Mouse (Mus musculus) heart, embryonic 11.5 days (tissue): ENCODE measurements around the gene Xab2. TPM values are rescaled to one million over a fixed set of nuclear protein-coding genes. Genes with fewer than 3 reads are reported as not detected.

Experiments used
- ATAC-seq: fragments of 200-750 bp; cut with Nextera tagmentation; replicated peaks from 2 replicates; pipeline ENCODE4 v1.8.0; 2017; ENCODE audit warnings: moderate library complexity; ENCODE audit not compliant: insufficient number of reproducible peaks, low FRiP score, low TSS enrichment
- H3K27ac ChIP-seq: fragments of 300-500 bp; sonication (generic); 2 replicates; pipeline ENCODE4 v1.5.1; 2014; ENCODE audit warnings: mild to moderate bottlenecking, low read depth, low read length
- H3K27me3 ChIP-seq: fragments of 300-500 bp; sonication (generic); 2 replicates; pipeline ENCODE4 v1.6.1; 2014; ENCODE audit warnings: mild to moderate bottlenecking, low read length, mixed read lengths; ENCODE audit not compliant: control insufficient read depth, insufficient read depth
- H3K36me3 ChIP-seq: fragments of 300-500 bp; sonication (generic); 2 replicates; pipeline ENCODE4 v1.6.1; 2014; ENCODE audit warnings: mild to moderate bottlenecking, low read length, moderate library complexity, mixed read lengths; ENCODE audit not compliant: control insufficient read depth, insufficient read depth
- H3K4me1 ChIP-seq: fragments of 300-500 bp; sonication (generic); 2 replicates; pipeline ENCODE4 v1.6.1; 2014; ENCODE audit warnings: low read length; ENCODE audit not compliant: control insufficient read depth, insufficient read depth
- H3K4me2 ChIP-seq: fragments of 300-500 bp; sonication (generic); 2 replicates; pipeline ENCODE4 v1.6.1; 2014; ENCODE audit warnings: mild to moderate bottlenecking, moderate library complexity
- H3K4me3 ChIP-seq: fragments of 300-500 bp; sonication (generic); 2 replicates; pipeline ENCODE4 v1.5.1; 2014; ENCODE audit warnings: low read depth, low read length
- H3K9ac ChIP-seq: fragments of 300-500 bp; sonication (generic); 2 replicates; pipeline ENCODE4 v1.6.1; 2014; ENCODE audit warnings: mild to moderate bottlenecking, low read depth, low read length, moderate library complexity
- H3K9me3 ChIP-seq: fragments of 300-500 bp; sonication (generic); replicated peaks from 2 replicates; pipeline ENCODE4 v1.6.1; 2016; ENCODE audit warnings: low read length; ENCODE audit not compliant: control insufficient read depth
- WGBS: fragments of 180-500 bp; shearing (Covaris S2); extraction: QIAGEN DNeasy Blood & Tissue Kit; methylation state at CpG from one replicate; pipeline ENCODE4 v1.1.7; 2014; ENCODE audit not compliant: insufficient replicate concordance; 5-methylcytosine and 5-hydroxymethylcytosine counted together
- polyA plus RNA-seq: library from polyadenylated mRNA; unstranded; fragments of >200 nt; fragmentation: Nextera tagmentation; extraction: Ambion mirVana; gene quantifications from 2 replicates; pipeline ENCODE4 v1.2.1, GENCODE M21; 2014

The Xab2 gene
- polyA plus RNA-seq, 1 experiment from 2014 or later = 32.6 TPM

GRCm38 (mm10) chr8:3652845-3653244 lies 31.7 kb upstream of the Xab2 start:
- WGBS = 61% methylated on average over 3 of the region's 3 CpGs
- no peak for ATAC-seq

GRCm38 (mm10) chr8:3648990-3649389 lies 27.9 kb upstream of the Xab2 start:
- no peaks in the 10 kb centered on the region for H3K27me3 ChIP-seq
- no peaks in the 10 kb centered on the region for H3K36me3 ChIP-seq
- H3K9ac ChIP-seq = no peak overlapping the region
- H3K27ac ChIP-seq = no peak overlapping the region
- no peak overlapping the region for H3K4me3 ChIP-seq
- ATAC-seq = no peak
- no peak overlapping the region; the same call in 1 of the 2 replicates for H3K4me2 ChIP-seq
- 47% methylated on average over 1 of the region's 1 CpGs for WGBS
- no peaks in the 10 kb centered on the region for H3K4me1 ChIP-seq
- no peaks in the 10 kb centered on the region for H3K9me3 ChIP-seq

More at GRCm38 (mm10) chr8:3652845-3653244, 31.7 kb upstream of the Xab2 start:
- Histone ChIP-seq H3K27ac (no peak overlapping the region), H3K4me1 (no peaks in the 10 kb centered on the region), H3K4me3 (no peak overlapping the region), H3K4me2 (no peak overlapping the region), H3K36me3 (no peaks in the 10 kb centered on the region), H3K9me3 (no peaks in the 10 kb centered on the region), H3K9ac (no peak overlapping the region), H3K27me3 (no peaks in the 10 kb centered on the region)

- Histone ChIP-seq H3K4me1 (no peaks in the 10 kb centered on the region), H3K36me3 (no peaks in the 10 kb centered on the region), H3K9ac (no peak overlapping the region), H3K27me3 (no peaks in the 10 kb centered on the region), H3K27ac (no peak overlapping the region), H3K4me2 (no peak overlapping the region; the same call in 1 of the 2 replicates), H3K4me3 (no peak overlapping the region), H3K9me3 (no peaks in the 10 kb centered on the region)
- 55% methylated on average over 2 of the region's 2 CpGs for WGBS
- no peak for ATAC-seq
Observed at GRCm38 (mm10) chr8:3648268-3648667, 27.2 kb upstream of the Xab2 start.

GRCm38 (mm10) chr8:3647561-3647960 lies 26.4 kb upstream of the Xab2 start:
- no peaks in the 10 kb centered on the region for H3K4me1 ChIP-seq
- no peak overlapping the region for H3K4me2 ChIP-seq
- H3K27ac ChIP-seq = no peak overlapping the region
- 72% methylated on average over 4 of the region's 4 CpGs for WGBS
- no peak overlapping the region for H3K9ac ChIP-seq
- H3K9me3 ChIP-seq = no peaks in the 10 kb centered on the region
- no peak for ATAC-seq
- H3K27me3 ChIP-seq = no peaks in the 10 kb centered on the region
- no peaks in the 10 kb centered on the region for H3K36me3 ChIP-seq
- no peak overlapping the region for H3K4me3 ChIP-seq

- WGBS = 73% methylated on average over 6 of the region's 6 CpGs
- H3K9me3 ChIP-seq = no peaks in the 10 kb centered on the region
- H3K4me1 ChIP-seq = no peaks in the 10 kb centered on the region
- no peak for ATAC-seq
- H3K27me3 ChIP-seq = no peaks in the 10 kb centered on the region
- H3K4me3 ChIP-seq = no peak overlapping the region
- H3K4me2 ChIP-seq = no peak overlapping the region
- H3K9ac ChIP-seq = no peak overlapping the region
- H3K36me3 ChIP-seq = peaks cover 2% of the 10 kb centered on the region; the same call in 1 of the 2 replicates
- no peak overlapping the region for H3K27ac ChIP-seq
Observed at GRCm38 (mm10) chr8:3646824-3647531, 25.9 kb upstream of the Xab2 start.

- no peaks in the 10 kb centered on the region for H3K4me1 ChIP-seq
- no peak overlapping the region for H3K27ac ChIP-seq
- H3K4me3 ChIP-seq = no peak overlapping the region
- 16% methylated on average over 5 of the region's 5 CpGs for WGBS
- no peak overlapping the region for H3K9ac ChIP-seq
- peaks cover 7% of the 10 kb centered on the region; the same call in 1 of the 2 replicates for H3K36me3 ChIP-seq
- no peaks in the 10 kb centered on the region for H3K9me3 ChIP-seq
- H3K27me3 ChIP-seq = no peaks in the 10 kb centered on the region
- ATAC-seq = no peak
- H3K4me2 ChIP-seq = no peak overlapping the region
Observed at GRCm38 (mm10) chr8:3645804-3646203, 24.7 kb upstream of the Xab2 start.

- Histone ChIP-seq H3K27ac (no peak overlapping the region), H3K36me3 (peaks cover 9% of the 10 kb centered on the region), H3K4me1 (peaks cover 3% of the 10 kb centered on the region; the same call in 1 of the 2 replicates), H3K4me3 (peak overlapping the region; percentile 55), H3K27me3 (no peaks in the 10 kb centered on the region; the same call in 1 of the 2 replicates), H3K9ac (peak overlapping the region; percentile 77), H3K4me2 (peak overlapping the region; percentile 70), H3K9me3 (no peaks in the 10 kb centered on the region)
- ATAC-seq = peak; percentile 58; the same call in 1 of the 2 replicates
- 8% methylated on average over 8 of the region's 8 CpGs for WGBS
Observed at GRCm38 (mm10) chr8:3631478-3631875, 10.4 kb upstream of the Xab2 start.

GRCm38 (mm10) chr8:3630647-3631477 lies 9.7 kb upstream of the Xab2 start, which contains the start of gene Stxbp2:
TSS of gene Stxbp2 (plus strand) at chr8:3630955.
- Histone ChIP-seq H3K4me1 (peaks cover 3% of the 10 kb centered on the region; the same call in 1 of the 2 replicates), H3K4me3 (peak within 1 kb of the TSS; percentile 55), H3K27me3 (no peaks in the 10 kb centered on the region; the same call in 1 of the 2 replicates), H3K36me3 (peaks cover 7% of the 10 kb centered on the region), H3K27ac (no peak within 1 kb of the TSS), H3K9ac (peak within 1 kb of the TSS; percentile 77), H3K4me2 (peak within 1 kb of the TSS; percentile 70), H3K9me3 (no peaks in the 10 kb centered on the region)
- ATAC-seq = peak; percentile 87
- WGBS = 7% methylated on average over 47 of the region's 47 CpGs
